Mouse (Mus musculus) midbrain, embryonic 12.5 days (tissue): ENCODE measurements around the gene Fra10ac1. TPM values are rescaled to one million over a fixed set of nuclear protein-coding genes. Genes with fewer than 3 reads are reported as not detected.

Source experiments
- ATAC-seq: fragments of 200-750 bp; cut with Nextera tagmentation; 2 replicates; pipeline ENCODE4 v1.8.0; 2017; ENCODE audit warnings: low read depth, moderate TSS enrichment, moderate library complexity; ENCODE audit not compliant: low FRiP score
- H3K27ac ChIP-seq: fragments of 300-500 bp; sonication (generic); replicated peaks from 2 replicates; pipeline ENCODE4 v1.5.1; 2016; ENCODE audit warnings: mild to moderate bottlenecking
- H3K27me3 ChIP-seq: fragments of 300-500 bp; sonication (generic); 2 replicates; pipeline ENCODE4 v1.6.1; 2016; ENCODE audit warnings: mild to moderate bottlenecking
- H3K36me3 ChIP-seq: fragments of 300-500 bp; sonication (generic); 2 replicates; pipeline ENCODE4 v1.6.1; 2016
- H3K4me1 ChIP-seq: fragments of 300-500 bp; sonication (generic); 2 replicates; pipeline ENCODE4 v1.6.1; 2016
- H3K4me2 ChIP-seq: fragments of 300-500 bp; sonication (generic); replicated peaks from 2 replicates; pipeline ENCODE4 v1.6.1; 2016; ENCODE audit warnings: mild to moderate bottlenecking, moderate library complexity
- H3K4me3 ChIP-seq: fragments of 300-500 bp; sonication (generic); 2 replicates; pipeline ENCODE4 v1.5.1; 2016; ENCODE audit warnings: mild to moderate bottlenecking
- H3K9ac ChIP-seq: fragments of 300-500 bp; sonication (generic); replicated peaks from 2 replicates; pipeline ENCODE4 v1.6.1; 2016; ENCODE audit warnings: mild to moderate bottlenecking, moderate library complexity
- H3K9me3 ChIP-seq: fragments of 300-500 bp; sonication (generic); 2 replicates; pipeline ENCODE4 v1.6.1; 2016; ENCODE audit warnings: mild to moderate bottlenecking
- WGBS: fragments of 180-500 bp; shearing (Covaris S2); methylation state at CpG from one replicate; pipeline ENCODE4 v1.1.7; 2016; 5-methylcytosine and 5-hydroxymethylcytosine counted together
- polyA plus RNA-seq: library from polyadenylated mRNA; unstranded; fragments of >200 nt; fragmentation: Nextera tagmentation; extraction: Ambion mirVana; gene quantifications from 2 replicates; pipeline ENCODE4 v1.2.1, GENCODE M21; 2016

The Fra10ac1 gene
- polyA plus RNA-seq, 1 experiment from 2014 or later, result 53.0 TPM

GRCm38 (mm10) chr19:38161648-38162354 lies 62.2 kb downstream of the Fra10ac1 start:
- no peaks in the 10 kb centered on the region for H3K27me3 ChIP-seq
- WGBS, result 94% methylated on average over 21 of the region's 21 CpGs
- no peaks in the 10 kb centered on the region for H3K36me3 ChIP-seq
- ATAC-seq, result no peak
- no peak overlapping the region for H3K27ac ChIP-seq
- H3K4me3 ChIP-seq, result no peak overlapping the region
- H3K9me3 ChIP-seq, result no peaks in the 10 kb centered on the region
- no peaks in the 10 kb centered on the region for H3K4me1 ChIP-seq
- no peak overlapping the region for H3K4me2 ChIP-seq
- no peak overlapping the region for H3K9ac ChIP-seq

GRCm38 (mm10) chr19:38156243-38156642 lies 67.7 kb downstream of the Fra10ac1 start:
- Histone ChIP-seq H3K4me2 (no peak overlapping the region), H3K9me3 (no peaks in the 10 kb centered on the region), H3K9ac (no peak overlapping the region), H3K4me1 (no peaks in the 10 kb centered on the region), H3K4me3 (no peak overlapping the region), H3K36me3 (no peaks in the 10 kb centered on the region), H3K27ac (no peak overlapping the region), H3K27me3 (no peaks in the 10 kb centered on the region)
- ATAC-seq, result no peak
- WGBS, result 96% methylated on average over 1 of the region's 1 CpGs

GRCm38 (mm10) chr19:38143540-38144271 lies 80.2 kb downstream of the Fra10ac1 start:
- Histone ChIP-seq H3K27me3 (no peaks in the 10 kb centered on the region), H3K9me3 (no peaks in the 10 kb centered on the region), H3K27ac (no peak overlapping the region), H3K4me1 (no peaks in the 10 kb centered on the region), H3K4me3 (no peak overlapping the region), H3K9ac (no peak overlapping the region), H3K36me3 (no peaks in the 10 kb centered on the region), H3K4me2 (no peak overlapping the region)
- ATAC-seq, result no peak
- WGBS, result 82% methylated on average over 4 of the region's 4 CpGs

Other genes starting within 250 kb of the Fra10ac1 start
- gene Myof, start 180.6 kb downstream of the Fra10ac1 start, polyA plus RNA-seq, result 4.8 and 5.5 TPM in 2 replicates
- gene Cep55, start 169.1 kb downstream of the Fra10ac1 start, polyA plus RNA-seq, result 41.8 and 42.7 TPM in 2 replicates
- not detected in 2 replicates for gene Ffar4, start 127.1 kb downstream of the Fra10ac1 start, polyA plus RNA-seq
- gene Rbp4, start 98.9 kb downstream of the Fra10ac1 start, polyA plus RNA-seq, result 1.8 and 4.6 TPM in 2 replicates
- 0.09 and 0.14 TPM in 2 replicates for gene Pde6c, start 91.4 kb downstream of the Fra10ac1 start, polyA plus RNA-seq
- 3.6 and 4.1 TPM in 2 replicates for gene Lgi1, start 40.4 kb upstream of the Fra10ac1 start, polyA plus RNA-seq
- 4.9 and 6.3 TPM in 2 replicates for gene Slc35g1, start 171.8 kb upstream of the Fra10ac1 start, polyA plus RNA-seq